Mouse (Mus musculus): ENCODE data around the gene Gm2a. TPM values are rescaled to one million over a fixed set of nuclear protein-coding genes. Genes with fewer than 3 reads are reported as not detected.
A peak's percentile ranks its signal among the peaks of the same experiment; 100 is the strongest.

The Gm2a gene
- total and polyA plus RNA-seq, 2 experiments from 2014 or later = 19.9 to 48.4 TPM

- 32% methylated on average over 11 of the region's 11 CpGs for WGBS
- H3K27ac ChIP-seq (ENCODE audit: low read depth, low read length) = no peak overlapping the region
- peaks cover 14% of the 10 kb centered on the region for H3K4me1 ChIP-seq (ENCODE audit: insufficient read depth)
- no peak for DNase-seq
- H3K36me3 ChIP-seq (ENCODE audit: insufficient read depth) = no peaks in the 10 kb centered on the region
- TF ChIP-seq CTCF (IDR thresholded peaks at IDR 0.05; ENCODE audit: low read depth) = no peak
- no peak overlapping the region for H3K9ac ChIP-seq
- peak overlapping the region; percentile 53 for H3K4me3 ChIP-seq (ENCODE audit: low read depth, low read length)
- peak overlapping the region; percentile 62 for H3K4me2 ChIP-seq (ENCODE audit: low read depth)
- no peaks in the 10 kb centered on the region for H3K9me3 ChIP-seq (ENCODE audit: low read length)
- H3K27me3 ChIP-seq (ENCODE audit: insufficient read depth, low read length) = no peaks in the 10 kb centered on the region
- ATAC-seq = no peak
Observed at GRCm38 (mm10) chr11:55096731-55097462, 1.0 kb upstream of the Gm2a start.

- no peaks in the 10 kb centered on the region for H3K9me3 ChIP-seq (ENCODE audit: low read length)
- peak overlapping the region; percentile 80 for H3K27ac ChIP-seq (ENCODE audit: low read depth, low read length)
- no peak for DNase-seq
- peak; percentile 53 for ATAC-seq
- no peaks in the 10 kb centered on the region for H3K27me3 ChIP-seq (ENCODE audit: insufficient read depth, low read length)
- peak overlapping the region; percentile 53 for H3K4me3 ChIP-seq (ENCODE audit: low read depth, low read length)
- H3K4me2 ChIP-seq (ENCODE audit: low read depth) = peak overlapping the region; percentile 62
- peak overlapping the region; percentile 78 for H3K9ac ChIP-seq
- WGBS = 13% methylated on average over 24 of the region's 24 CpGs
- no peaks in the 10 kb centered on the region for H3K36me3 ChIP-seq (ENCODE audit: insufficient read depth)
- TF ChIP-seq CTCF (IDR thresholded peaks at IDR 0.05; ENCODE audit: low read depth) = no peak
- H3K4me1 ChIP-seq (ENCODE audit: insufficient read depth) = peaks cover 14% of the 10 kb centered on the region
Observed at GRCm38 (mm10) chr11:55098189-55098915, 437 bp downstream of the Gm2a start.

- no peak for TF ChIP-seq CTCF (IDR thresholded peaks at IDR 0.05; ENCODE audit: low read depth)
- H3K9me3 ChIP-seq (ENCODE audit: low read length) = no peaks in the 10 kb centered on the region
- 92% methylated on average over 8 of the region's 8 CpGs for WGBS
- ATAC-seq (no peak), DNase-seq (no peak)
- no peak overlapping the region for H3K27ac ChIP-seq (ENCODE audit: low read depth, low read length)
- H3K27me3 ChIP-seq (ENCODE audit: insufficient read depth, low read length) = no peaks in the 10 kb centered on the region
- H3K9ac ChIP-seq = no peak overlapping the region
- H3K36me3 ChIP-seq (ENCODE audit: insufficient read depth) = peaks cover 6% of the 10 kb centered on the region; the same call in 1 of the 2 replicates
- peak overlapping the region; percentile 53; the same call in 1 of the 2 replicates for H3K4me3 ChIP-seq (ENCODE audit: low read depth, low read length)
- peak overlapping the region; percentile 62; the same call in 1 of the 2 replicates for H3K4me2 ChIP-seq (ENCODE audit: low read depth)
- H3K4me1 ChIP-seq (ENCODE audit: insufficient read depth) = peaks cover 14% of the 10 kb centered on the region
Observed at GRCm38 (mm10) chr11:55099019-55099771, 1.3 kb downstream of the Gm2a start.

- Histone ChIP-seq H3K36me3 (ENCODE audit: insufficient read depth) (peaks cover 8% of the 10 kb centered on the region; the same call in 1 of the 2 replicates), H3K4me2 (ENCODE audit: low read depth) (no peak overlapping the region), H3K9ac (no peak overlapping the region), H3K27ac (ENCODE audit: low read depth, low read length) (no peak overlapping the region), H3K9me3 (ENCODE audit: low read length) (no peaks in the 10 kb centered on the region), H3K27me3 (ENCODE audit: insufficient read depth, low read length) (no peaks in the 10 kb centered on the region), H3K4me3 (ENCODE audit: low read depth, low read length) (no peak overlapping the region), H3K4me1 (ENCODE audit: insufficient read depth) (peaks cover 14% of the 10 kb centered on the region)
- no peak for ATAC-seq
- no peak for TF ChIP-seq CTCF (IDR thresholded peaks at IDR 0.05; ENCODE audit: low read depth)
- DNase-seq = no peak
- 27% methylated on average over 4 of the region's 4 CpGs for WGBS
Observed at GRCm38 (mm10) chr11:55099868-55100267, 2.0 kb downstream of the Gm2a start.

GRCm38 (mm10) chr11:55102015-55102414, 4.1 kb downstream of the Gm2a start:
- Histone ChIP-seq H3K4me2 (ENCODE audit: low read depth) (no peak overlapping the region), H3K9ac (no peak overlapping the region), H3K9me3 (ENCODE audit: low read length) (no peaks in the 10 kb centered on the region), H3K27me3 (ENCODE audit: insufficient read depth, low read length) (no peaks in the 10 kb centered on the region), H3K27ac (ENCODE audit: low read depth, low read length) (no peak overlapping the region), H3K4me3 (ENCODE audit: low read depth, low read length) (no peak overlapping the region), H3K4me1 (ENCODE audit: insufficient read depth) (peaks cover 14% of the 10 kb centered on the region), H3K36me3 (ENCODE audit: insufficient read depth) (peaks cover 21% of the 10 kb centered on the region)
- DNase-seq (no peak), ATAC-seq (no peak)
- no peak for TF ChIP-seq CTCF (IDR thresholded peaks at IDR 0.05; ENCODE audit: low read depth)
- 86% methylated on average over 3 of the region's 3 CpGs for WGBS

GRCm38 (mm10) chr11:55103229-55103628, 5.3 kb downstream of the Gm2a start:
- DNase-seq (no peak), ATAC-seq (no peak)
- Histone ChIP-seq H3K4me1 (ENCODE audit: insufficient read depth) (peaks cover 14% of the 10 kb centered on the region), H3K4me3 (ENCODE audit: low read depth, low read length) (no peak overlapping the region), H3K9ac (no peak overlapping the region), H3K9me3 (ENCODE audit: low read length) (no peaks in the 10 kb centered on the region), H3K36me3 (ENCODE audit: insufficient read depth) (peaks cover 25% of the 10 kb centered on the region), H3K4me2 (ENCODE audit: low read depth) (no peak overlapping the region), H3K27ac (ENCODE audit: low read depth, low read length) (no peak overlapping the region), H3K27me3 (ENCODE audit: insufficient read depth, low read length) (no peaks in the 10 kb centered on the region)
- no peak for TF ChIP-seq CTCF (IDR thresholded peaks at IDR 0.05; ENCODE audit: low read depth)
- 57% methylated on average over 3 of the region's 3 CpGs for WGBS
